Mouse (Mus musculus) MEL (cell line): ENCODE results near the gene Glul. TPM values are rescaled to one million over a fixed set of nuclear protein-coding genes. Genes with fewer than 3 reads are reported as not detected.

Experiments
- DNase-seq: peaks from one replicate; pipeline ENCODE4 v3.0.0; 2011; ENCODE audit warnings: low read depth, low spot score
- H3K27ac ChIP-seq: 2 replicates; pipeline ENCODE4 v1.5.1; 2012; ENCODE audit warnings: low read depth, mild to moderate bottlenecking, control low read depth, low read length, moderate library complexity; ENCODE audit not compliant: control insufficient read depth
- H3K27me3 ChIP-seq, 2 experiments: fragments of 150-350 bp in 1 of 2; sonication (generic) in 1 of 2; 2 replicates each; pipeline ENCODE4 v1.6.1; 2012; ENCODE audit warnings: low read length in 2 of 2, mild to moderate bottlenecking in 2 of 2, improper control_type of control experiment in 1 of 2, moderate library complexity in 1 of 2; ENCODE audit not compliant: insufficient read depth in 2 of 2, control insufficient read depth in 1 of 2
- H3K36me3 ChIP-seq, 2 experiments: 2 replicates each; pipeline ENCODE4 v1.6.1; 2012 to 2014; ENCODE audit warnings: low read length in 2 of 2, improper control_type of control experiment in 1 of 2, inconsistent platforms in 1 of 2, mild to moderate bottlenecking in 1 of 2; ENCODE audit not compliant: insufficient read depth in 2 of 2, control insufficient read depth in 1 of 2
- H3K4me1 ChIP-seq, 2 experiments: fragments of 150-350 bp in 1 of 2; sonication (generic) in 1 of 2; 2 replicates each; pipeline ENCODE4 v1.6.1; 2012; ENCODE audit warnings: low read length in 2 of 2, improper control_type of control experiment in 1 of 2, mild to moderate bottlenecking in 1 of 2; ENCODE audit not compliant: insufficient read depth in 2 of 2, control insufficient read depth in 1 of 2
- H3K4me3 ChIP-seq, 2 experiments: fragments of 150-350 bp in 1 of 2; sonication (generic) in 1 of 2; 2 replicates each; pipeline ENCODE4 v1.5.1; 2012; ENCODE audit warnings: low read depth in 2 of 2, low read length in 2 of 2, mild to moderate bottlenecking in 2 of 2, moderate library complexity in 2 of 2, control low read depth in 1 of 2, improper control_type of control experiment in 1 of 2; ENCODE audit not compliant: control insufficient read depth in 1 of 2, insufficient read depth in 1 of 2
- H3K79me2 ChIP-seq: 2 replicates; pipeline ENCODE4 v1.6.1; 2012; ENCODE audit warnings: mild to moderate bottlenecking, low read length, moderate library complexity; ENCODE audit not compliant: control insufficient read depth, poor library complexity, insufficient read depth
- H3K9ac ChIP-seq: 2 replicates; pipeline ENCODE4 v1.6.1; 2012; ENCODE audit warnings: low read depth, mild to moderate bottlenecking, control low read depth, low read length, moderate library complexity; ENCODE audit not compliant: control insufficient read depth, poor library complexity, severe bottlenecking
- H3K9me3 ChIP-seq: fragments of 150-350 bp; sonication (generic); replicated peaks from 2 replicates; pipeline ENCODE4 v1.6.1; 2012; ENCODE audit warnings: mild to moderate bottlenecking, low read length, improper control_type of control experiment, moderate library complexity; ENCODE audit not compliant: insufficient read depth
- CHD1 ChIP-seq: IDR thresholded peaks from 2 replicates; pipeline ENCODE4 v1.6.1; 2012; ENCODE audit warnings: low read depth, mild to moderate bottlenecking, inconsistent platforms, low read length, improper control_type of control experiment
- CHD2 ChIP-seq: IDR thresholded peaks from 2 replicates; pipeline ENCODE4 v1.6.1; 2011; ENCODE audit warnings: low read length, improper control_type of control experiment
- E2F4 ChIP-seq: IDR thresholded peaks from 2 replicates; pipeline ENCODE4 v1.6.1; 2011; ENCODE audit warnings: low read depth, low read length, improper control_type of control experiment, borderline replicate concordance
- ELF1 ChIP-seq: IDR thresholded peaks from 2 replicates; pipeline ENCODE4 v1.6.1; 2014; ENCODE audit warnings: low read depth, mild to moderate bottlenecking, inconsistent platforms, low read length, improper control_type of control experiment, moderate library complexity
- EP300 ChIP-seq, 2 experiments: IDR thresholded peaks; 2 replicates each; pipeline ENCODE4 v1.6.1; 2011; ENCODE audit warnings: improper control_type of control experiment in 2 of 2, low read length in 2 of 2, low read depth in 1 of 2, mild to moderate bottlenecking in 1 of 2
- GATA1 ChIP-seq: IDR thresholded peaks from 2 replicates; pipeline ENCODE4 v1.6.1; 2011; ENCODE audit warnings: low read depth, low read length, improper control_type of control experiment
- JUND ChIP-seq: IDR thresholded peaks from 2 replicates; pipeline ENCODE4 v1.6.1; 2011; ENCODE audit warnings: low read depth, mild to moderate bottlenecking, improper control_type of control experiment, low read length
- MAZ ChIP-seq: IDR thresholded peaks from 2 replicates; pipeline ENCODE4 v1.6.1; 2012; ENCODE audit warnings: low read depth, mild to moderate bottlenecking, inconsistent platforms, low read length, improper control_type of control experiment
- MYB ChIP-seq: IDR thresholded peaks from 2 replicates; pipeline ENCODE4 v1.6.1; 2011; ENCODE audit warnings: mild to moderate bottlenecking, low read depth, low read length, improper control_type of control experiment
- NRF1 ChIP-seq: IDR thresholded peaks from 2 replicates; pipeline ENCODE4 v1.6.1; 2014; ENCODE audit warnings: low read depth, mild to moderate bottlenecking, inconsistent platforms, low read length, improper control_type of control experiment, moderate library complexity; ENCODE audit not compliant: poor library complexity, insufficient read depth, severe bottlenecking
- POLR2AphosphoS5 ChIP-seq: IDR thresholded peaks from 2 replicates; pipeline ENCODE4 v1.6.1; 2012; ENCODE audit warnings: low read depth, borderline replicate concordance, mild to moderate bottlenecking, inconsistent platforms, low read length, moderate library complexity, mixed read lengths
- RAD21 ChIP-seq: IDR thresholded peaks from 2 replicates; pipeline ENCODE4 v1.6.1; 2011; ENCODE audit warnings: mild to moderate bottlenecking, low read depth, low read length, improper control_type of control experiment
- RCOR1 ChIP-seq: IDR thresholded peaks from 2 replicates; pipeline ENCODE4 v1.6.1; 2012; ENCODE audit warnings: low read depth, mild to moderate bottlenecking, inconsistent platforms, low read length, improper control_type of control experiment
- TAL1 ChIP-seq: IDR thresholded peaks from 2 replicates; pipeline ENCODE4 v1.6.1; 2012; ENCODE audit warnings: mild to moderate bottlenecking, inconsistent platforms, low read length, moderate library complexity, mixed read lengths
- USF1 ChIP-seq: IDR thresholded peaks from 2 replicates; pipeline ENCODE4 v1.6.1; 2014; ENCODE audit warnings: low read depth, mild to moderate bottlenecking, inconsistent platforms, low read length, improper control_type of control experiment, moderate library complexity
- ZC3H11A ChIP-seq: IDR thresholded peaks from 2 replicates; pipeline ENCODE4 v1.6.1; 2012; ENCODE audit warnings: low read depth, mild to moderate bottlenecking, inconsistent platforms, low read length, improper control_type of control experiment
- ZMIZ1 ChIP-seq: IDR thresholded peaks from 2 replicates; pipeline ENCODE4 v1.6.1; 2012; ENCODE audit warnings: low read depth, mild to moderate bottlenecking, inconsistent platforms, low read length, improper control_type of control experiment, moderate library complexity
- polyA plus RNA-seq, 2 experiments: library from polyadenylated mRNA; stranded (reverse) in 1 of 2; unstranded in 1 of 2; fragments of >175 nt in 1 of 2; fragments of >200 nt in 1 of 2; gene quantifications; 2 replicates each; pipeline versions ENCODE4 v1.2.1 to v1.2.4; 2012; ENCODE audit warnings: low replicate concordance in 2 of 2, low read depth in 1 of 2; ENCODE audit not compliant: insufficient read length in 2 of 2, insufficient read depth in 1 of 2, missing spikeins in 1 of 2
- total RNA-seq: library from RNA; depleted of rRNA; stranded (reverse); fragments of 300-350 nt; gene quantifications from 2 replicates; pipeline ENCODE4 v1.2.3, GENCODE M21; 2012

Gene Glul
- total and polyA plus RNA-seq, 3 experiments, result 47.2 to 81.1 TPM; not detected in 1

DNA sequence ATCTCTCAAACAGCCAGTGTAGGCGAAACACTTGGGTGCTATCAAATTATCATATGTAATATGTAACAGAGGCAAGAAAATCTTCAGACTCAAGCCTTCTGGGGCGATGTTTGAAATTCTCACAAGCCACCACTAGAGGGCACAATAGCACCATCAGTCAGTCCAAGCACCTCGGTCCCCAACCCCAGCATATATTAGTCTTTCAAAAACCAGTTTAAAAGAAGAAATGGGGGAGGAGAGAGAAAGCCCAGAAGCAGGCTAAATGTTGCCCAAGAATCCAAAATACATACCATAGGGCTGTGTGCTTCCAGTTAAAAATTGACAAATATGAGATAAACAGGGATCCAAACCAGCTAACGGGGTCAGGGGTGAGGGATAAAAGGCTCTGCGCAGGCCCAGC, 4.8 kb upstream of the Glul start (continued):
- TF ChIP-seq GATA1 (no peak), MYB (no peak), ZMIZ1 (no peak), JUND (no peak), NRF1 (no peak), E2F4 (no peak), ZC3H11A (peak; percentile 90), TAL1 (no peak), POLR2AphosphoS5 (no peak), MAZ (no peak), CHD2 (no peak), RCOR1 (no peak), RAD21 (peak; percentile 83)

DNA sequence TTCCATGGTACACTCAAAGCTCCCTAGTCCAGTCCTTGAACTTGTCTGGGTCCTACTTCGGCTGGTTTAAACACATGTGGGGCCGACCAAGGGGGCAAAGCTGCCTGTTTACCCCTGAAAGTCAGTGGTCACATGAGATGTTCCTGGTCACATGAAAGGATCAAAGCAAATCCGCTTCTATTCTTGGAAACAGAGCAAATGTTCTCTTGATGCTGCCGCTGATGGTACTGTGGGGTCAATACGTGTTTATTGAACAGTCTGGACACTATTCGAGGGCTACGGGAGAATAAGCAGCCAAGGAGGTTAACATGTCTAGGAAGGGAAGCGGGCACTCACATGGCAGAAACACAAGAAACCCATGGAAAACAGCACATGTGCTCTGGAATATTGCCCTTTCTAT, 2.5 kb upstream of the Glul start:
- H3K9ac ChIP-seq, result no peak overlapping the region
- TF ChIP-seq E2F4, result no peak
- TF ChIP-seq USF1, result no peak
- TF ChIP-seq TAL1, result no peak
- TF ChIP-seq ELF1, result no peak
- no peak for TF ChIP-seq CHD1
- no peaks in the 10 kb centered on the region for H3K9me3 ChIP-seq
- peaks cover 0 to 10% of the 10 kb centered on the region in 2 experiments; a peak in 2 of 4 replicates for H3K4me1 ChIP-seq
- no peaks in the 10 kb centered on the region; a peak in 1 of 4 replicates for H3K27me3 ChIP-seq
- H3K4me3 ChIP-seq, result no peak overlapping the region
- no peak for DNase-seq
- peaks cover 0 to 6% of the 10 kb centered on the region in 2 experiments; a peak in 1 of 4 replicates for H3K36me3 ChIP-seq
- no peak overlapping the region for H3K27ac ChIP-seq
- peaks cover 15% of the 10 kb centered on the region for H3K79me2 ChIP-seq

- peak overlapping the region; percentile 64 to 80 for H3K4me3 ChIP-seq
- H3K79me2 ChIP-seq, result peaks cover 15% of the 10 kb centered on the region
- no peak for DNase-seq
- TF ChIP-seq RCOR1, result 0 out of 2 replicates have a peak, but pooled peaks have one; percentile 6
- TF ChIP-seq EP300 (IDR thresholded peaks at IDR 0.05; ENCODE audit: low read depth in 1 of 2, low read length in 2 of 2), result no peak
- peaks cover 0 to 10% of the 10 kb centered on the region in 2 experiments; a peak in 2 of 4 replicates for H3K4me1 ChIP-seq
- no peaks in the 10 kb centered on the region for H3K27me3 ChIP-seq
- 0 out of 2 replicates have a peak overlapping the region, but pooled peaks have one; percentile 26 for H3K27ac ChIP-seq
- H3K9ac ChIP-seq, result peak overlapping the region; percentile 63
- no peaks in the 10 kb centered on the region for H3K9me3 ChIP-seq
- peaks cover 5 to 6% of the 10 kb centered on the region in 2 experiments; a peak in 3 of 4 replicates for H3K36me3 ChIP-seq
Observed at GRCm38 (mm10) chr1:153898989-153899730, 584 bp upstream of the Glul start.
